Mouse (Mus musculus): Measurements from ENCODE around the gene Vmn2r89. TPM values are rescaled to one million over a fixed set of nuclear protein-coding genes. Genes with fewer than 3 reads are reported as not detected.

Gene Vmn2r89
- total RNA-seq, 2 experiments from 2014 or later, result not detected

Other genes with a start within 250 kb of the Vmn2r89 start
- gene Ear14, start 248.5 kb upstream of the Vmn2r89 start, total RNA-seq (2015), result not detected in 2 replicates
- gene Ear14, start 248.5 kb upstream of the Vmn2r89 start, total RNA-seq (2017), result not detected in 2 replicates
- 5.9 and 6.8 TPM in 2 replicates for gene Rnase2a, start 195.7 kb upstream of the Vmn2r89 start, total RNA-seq (2015)
- 5.3 and 9.2 TPM in 2 replicates for gene Rnase2a, start 195.7 kb upstream of the Vmn2r89 start, total RNA-seq (2017)
- not detected in 2 replicates for gene Gm7247, start 90.1 kb upstream of the Vmn2r89 start, total RNA-seq (2015)
- gene Gm7247, start 90.1 kb upstream of the Vmn2r89 start, total RNA-seq (2017), result not detected in 2 replicates
- not detected in 2 replicates for gene Vmn2r88, start 41.0 kb upstream of the Vmn2r89 start, total RNA-seq (2015)
- not detected in 2 replicates for gene Vmn2r88, start 41.0 kb upstream of the Vmn2r89 start, total RNA-seq (2017)
- gene Gm5622, start 100.9 kb downstream of the Vmn2r89 start, total RNA-seq (2015), result not detected in 2 replicates
- not detected in 2 replicates for gene Gm5622, start 100.9 kb downstream of the Vmn2r89 start, total RNA-seq (2017)
- gene Gm17175, start 122.2 kb downstream of the Vmn2r89 start, total RNA-seq (2015), result not detected in 2 replicates
- not detected in 2 replicates for gene Gm17175, start 122.2 kb downstream of the Vmn2r89 start, total RNA-seq (2017)
- gene Gm17174, start 140.3 kb downstream of the Vmn2r89 start, total RNA-seq (2015), result not detected in 2 replicates
- not detected in 2 replicates for gene Gm17174, start 140.3 kb downstream of the Vmn2r89 start, total RNA-seq (2017)
- not detected in 2 replicates for gene Gm17078, start 159.5 kb downstream of the Vmn2r89 start, total RNA-seq (2015)
- not detected in 2 replicates for gene Gm17078, start 159.5 kb downstream of the Vmn2r89 start, total RNA-seq (2017)
- not detected in 2 replicates for gene Gm4181, start 183.8 kb downstream of the Vmn2r89 start, total RNA-seq (2015)
- gene Gm4181, start 183.8 kb downstream of the Vmn2r89 start, total RNA-seq (2017), result not detected in 2 replicates
- not detected in 2 replicates for gene Gm17079, start 243.6 kb downstream of the Vmn2r89 start, total RNA-seq (2015)
- gene Gm17079, start 243.6 kb downstream of the Vmn2r89 start, total RNA-seq (2017), result not detected in 2 replicates